Mouse (Mus musculus): ENCODE data around the gene Slco1a4.

DNA sequence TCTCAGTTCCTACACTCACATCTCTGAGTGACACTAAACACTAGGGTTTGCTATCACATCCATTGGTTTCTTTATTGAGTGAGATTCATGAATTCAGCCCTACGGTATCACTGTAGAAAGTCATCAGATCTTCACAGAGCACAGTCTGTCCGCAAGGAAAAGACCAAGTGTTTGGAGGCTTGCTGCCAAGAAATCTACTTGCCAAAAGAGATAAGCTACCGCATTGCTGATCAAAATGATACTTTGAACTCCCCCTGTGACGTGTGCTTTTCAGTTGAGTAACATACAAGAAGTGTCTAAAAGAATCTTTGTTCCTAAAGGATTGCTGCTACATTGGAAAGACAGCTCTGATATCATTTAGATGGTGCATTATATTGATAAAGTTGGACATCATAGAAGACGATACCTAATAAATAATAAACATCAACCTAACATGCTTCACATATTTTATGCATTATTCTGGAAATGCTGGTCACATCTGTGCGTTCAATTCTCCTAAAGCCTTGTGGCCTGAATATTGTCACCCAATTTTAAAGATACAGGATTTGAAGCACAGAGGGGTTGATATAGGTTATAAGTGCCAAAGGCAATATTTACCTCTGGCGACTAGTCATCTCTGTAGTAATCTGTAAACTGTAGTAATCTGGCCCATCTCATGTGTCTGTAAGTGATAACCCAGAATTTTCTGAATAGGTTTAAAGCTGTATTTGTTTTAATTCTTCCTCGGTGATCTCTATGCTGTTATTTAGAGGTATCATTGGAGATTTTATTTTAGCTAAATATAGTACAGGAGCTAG lies 1.9 kb upstream of the Slco1a4 start:
- no peak for TF ChIP-seq CTCF (IDR thresholded peaks at IDR 0.05; ENCODE audit: insufficient read depth, low read length)
- no peak for TF ChIP-seq POLR2A (IDR thresholded peaks at IDR 0.05; ENCODE audit: borderline replicate concordance, extremely low read depth, low read depth, low read length)
